Mouse (Mus musculus) neural tube, embryonic 12.5 days (tissue): ENCODE measurements around the gene Cul3. TPM values are rescaled to one million over a fixed set of nuclear protein-coding genes. Genes with fewer than 3 reads are reported as not detected.
A peak's percentile ranks its signal among the peaks of the same experiment; 100 is the strongest.

ENCODE experiments used
- ATAC-seq: fragments of 200-750 bp; cut with Nextera tagmentation; 2 replicates; pipeline ENCODE4 v1.8.0; 2017; ENCODE audit warnings: low read depth, mild to moderate bottlenecking, moderate TSS enrichment, moderate library complexity; ENCODE audit not compliant: low FRiP score
- H3K27ac ChIP-seq: fragments of 300-500 bp; sonication (generic); 2 replicates; pipeline ENCODE4 v1.5.1; 2016
- H3K27me3 ChIP-seq: fragments of 300-500 bp; sonication (generic); replicated peaks from 2 replicates; pipeline ENCODE4 v1.6.1; 2016; ENCODE audit warnings: mild to moderate bottlenecking
- H3K36me3 ChIP-seq: fragments of 300-500 bp; sonication (generic); 2 replicates; pipeline ENCODE4 v1.6.1; 2016; ENCODE audit warnings: mild to moderate bottlenecking
- H3K4me1 ChIP-seq: fragments of 300-500 bp; sonication (generic); 2 replicates; pipeline ENCODE4 v1.6.1; 2016
- H3K4me2 ChIP-seq: fragments of 300-500 bp; sonication (generic); replicated peaks from 2 replicates; pipeline ENCODE4 v1.6.1; 2016; ENCODE audit warnings: mild to moderate bottlenecking
- H3K4me3 ChIP-seq: fragments of 300-500 bp; sonication (generic); 2 replicates; pipeline ENCODE4 v1.5.1; 2016
- H3K9ac ChIP-seq: fragments of 300-500 bp; sonication (generic); 2 replicates; pipeline ENCODE4 v1.6.1; 2016; ENCODE audit warnings: mild to moderate bottlenecking
- H3K9me3 ChIP-seq: fragments of 300-500 bp; sonication (generic); 2 replicates; pipeline ENCODE4 v1.6.1; 2016; ENCODE audit warnings: mild to moderate bottlenecking
- WGBS: fragments of 180-500 bp; shearing (Covaris S2); methylation state at CpG from one replicate; pipeline ENCODE4 v1.1.7; 2016; 5-methylcytosine and 5-hydroxymethylcytosine counted together
- polyA plus RNA-seq: library from polyadenylated mRNA; unstranded; fragments of >200 nt; fragmentation: Nextera tagmentation; extraction: Ambion mirVana; gene quantifications from 2 replicates; pipeline ENCODE4 v1.2.1, GENCODE M21; 2016

The Cul3 gene
- polyA plus RNA-seq, 1 experiment from 2014 or later = 29.6 TPM

DNA sequence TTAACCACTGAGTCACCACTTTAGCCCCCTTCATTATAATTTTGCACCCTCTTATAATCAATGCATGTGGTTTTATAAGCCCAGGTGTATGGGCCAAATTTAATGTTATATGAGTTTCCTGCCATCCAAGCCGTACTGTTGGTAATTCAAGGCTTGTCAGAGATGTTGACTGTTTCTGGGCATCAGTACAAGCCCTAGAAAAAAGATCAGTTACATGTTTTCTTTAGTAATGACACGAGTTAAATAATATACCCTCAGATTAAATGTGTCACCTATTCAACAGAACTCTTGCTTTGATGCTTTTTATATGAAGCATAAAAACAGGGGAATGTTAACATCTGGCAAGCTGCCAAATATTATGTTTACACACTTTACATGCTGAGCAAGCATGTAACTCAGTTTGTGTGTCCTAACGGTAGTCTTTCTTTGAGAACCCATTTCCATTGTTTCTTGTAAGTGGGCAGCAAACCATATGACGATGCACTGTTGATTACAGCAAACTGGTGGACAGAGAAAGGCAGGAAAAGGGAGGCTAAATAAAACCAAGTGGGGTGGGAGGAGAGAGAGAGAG, 19.8 kb upstream of the Cul3 start:
- Histone ChIP-seq H3K4me3 (no peak overlapping the region), H3K4me2 (no peak overlapping the region), H3K9ac (no peak overlapping the region), H3K27ac (no peak overlapping the region), H3K4me1 (no peaks in the 10 kb centered on the region), H3K9me3 (no peaks in the 10 kb centered on the region), H3K27me3 (no peaks in the 10 kb centered on the region), H3K36me3 (no peaks in the 10 kb centered on the region)
- WGBS = 78% methylated on average over 4 of the region's 4 CpGs
- ATAC-seq = no peak

DNA sequence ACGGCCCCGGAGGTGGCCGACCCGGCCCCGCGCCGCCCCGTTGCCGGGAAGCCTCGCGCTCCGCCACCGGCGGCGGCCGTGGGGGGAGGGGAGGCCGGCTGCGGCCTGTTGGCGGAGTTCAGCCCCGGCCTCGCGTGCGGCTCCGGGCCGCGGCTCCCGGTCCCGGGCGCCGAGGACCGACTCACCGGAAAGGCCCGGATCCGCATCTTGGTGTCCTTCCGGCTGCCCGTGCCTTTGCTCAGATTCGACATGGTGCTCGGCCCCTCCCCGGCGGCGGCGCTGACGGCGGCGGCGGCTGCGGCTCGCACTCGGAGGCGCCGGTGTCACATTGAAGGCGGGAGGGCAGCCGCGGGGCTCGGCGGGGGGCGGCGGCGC, 232 bp downstream of the Cul3 start:
- Histone ChIP-seq H3K27ac (peak overlapping the region; percentile 98), H3K9ac (peak overlapping the region; percentile 98), H3K4me1 (peaks cover 10% of the 10 kb centered on the region), H3K9me3 (no peaks in the 10 kb centered on the region), H3K4me2 (peak overlapping the region; percentile 72), H3K36me3 (no peaks in the 10 kb centered on the region), H3K27me3 (no peaks in the 10 kb centered on the region), H3K4me3 (peak overlapping the region; percentile 98)
- 1% methylated on average over 50 of the region's 59 CpGs for WGBS
- ATAC-seq = peak; percentile 6

GRCm38 (mm10) chr1:80339425-80340021, 757 bp downstream of the Cul3 start:
- Histone ChIP-seq H3K9ac (peak overlapping the region; percentile 98), H3K4me3 (peak overlapping the region; percentile 98), H3K27me3 (no peaks in the 10 kb centered on the region), H3K27ac (peak overlapping the region; percentile 98), H3K4me1 (peaks cover 10% of the 10 kb centered on the region), H3K4me2 (peak overlapping the region; percentile 72), H3K9me3 (no peaks in the 10 kb centered on the region), H3K36me3 (no peaks in the 10 kb centered on the region)
- WGBS = under 1% methylated on average over 33 of the region's 33 CpGs
- peak; percentile 10; the same call in 1 of the 2 replicates for ATAC-seq

DNA sequence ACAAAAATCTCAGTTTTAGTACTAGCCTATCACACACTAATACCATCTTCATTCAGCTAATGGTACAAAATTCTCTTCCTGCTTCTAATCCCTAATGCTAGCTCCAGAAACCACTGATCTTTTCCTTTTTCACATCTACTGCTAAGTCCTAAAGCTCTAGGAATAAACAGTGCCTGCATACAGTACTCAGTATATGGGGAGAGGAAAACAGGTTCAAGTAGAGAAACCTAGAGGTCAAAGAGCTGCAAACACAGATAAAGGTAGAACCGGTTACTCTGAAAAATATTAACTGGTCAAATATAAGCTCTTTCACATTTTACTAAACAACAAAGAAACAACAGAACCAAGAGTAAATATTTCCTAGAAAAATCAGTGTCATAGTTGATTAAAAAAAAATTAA, 1.9 kb downstream of the Cul3 start:
- ATAC-seq = no peak
- Histone ChIP-seq H3K9me3 (no peaks in the 10 kb centered on the region), H3K9ac (no peak overlapping the region), H3K27ac (no peak overlapping the region), H3K36me3 (no peaks in the 10 kb centered on the region), H3K27me3 (no peaks in the 10 kb centered on the region), H3K4me1 (peaks cover 10% of the 10 kb centered on the region), H3K4me2 (peak overlapping the region; percentile 72), H3K4me3 (peak overlapping the region; percentile 18; the same call in 1 of the 2 replicates)
- 71% methylated on average over 1 of the region's 1 CpGs for WGBS

GRCm38 (mm10) chr1:80335726-80336368, 4.4 kb downstream of the Cul3 start:
- no peaks in the 10 kb centered on the region for H3K36me3 ChIP-seq
- no peak overlapping the region for H3K4me3 ChIP-seq
- H3K27ac ChIP-seq = no peak overlapping the region
- no peaks in the 10 kb centered on the region for H3K27me3 ChIP-seq
- no peak overlapping the region for H3K4me2 ChIP-seq
- peaks cover 10% of the 10 kb centered on the region for H3K4me1 ChIP-seq
- H3K9me3 ChIP-seq = no peaks in the 10 kb centered on the region
- ATAC-seq = no peak
- H3K9ac ChIP-seq = no peak overlapping the region
- WGBS = 96% methylated on average over 1 of the region's 1 CpGs

DNA sequence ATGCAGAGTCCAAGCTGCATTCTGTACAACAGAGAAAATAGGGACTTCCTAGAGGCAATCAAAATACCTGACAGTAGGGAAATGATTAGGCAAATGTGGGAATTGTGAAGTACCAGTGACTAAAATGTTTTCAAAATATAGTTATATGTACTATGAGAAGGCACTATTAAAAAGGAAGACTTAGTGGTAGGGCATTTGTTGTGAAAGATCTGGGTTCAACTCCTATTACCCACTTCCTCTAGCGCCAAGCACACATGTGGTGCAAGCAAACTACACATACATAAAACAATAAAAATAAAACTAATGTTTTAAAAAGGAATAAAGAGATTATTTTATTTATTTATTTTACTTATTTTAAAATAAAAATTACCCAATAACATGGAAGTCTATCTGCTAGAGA, 5.2 kb downstream of the Cul3 start:
- WGBS = 100% methylated on average over 1 of the region's 1 CpGs
- no peaks in the 10 kb centered on the region for H3K9me3 ChIP-seq
- H3K36me3 ChIP-seq = no peaks in the 10 kb centered on the region
- no peak overlapping the region for H3K27ac ChIP-seq
- ATAC-seq = no peak
- H3K9ac ChIP-seq = no peak overlapping the region
- H3K4me1 ChIP-seq = peaks cover 10% of the 10 kb centered on the region
- H3K27me3 ChIP-seq = no peaks in the 10 kb centered on the region
- no peak overlapping the region for H3K4me2 ChIP-seq
- no peak overlapping the region for H3K4me3 ChIP-seq

GRCm38 (mm10) chr1:80330970-80331369, 9.3 kb downstream of the Cul3 start:
- Histone ChIP-seq H3K4me1 (peaks cover 4% of the 10 kb centered on the region; the same call in 1 of the 2 replicates), H3K27me3 (no peaks in the 10 kb centered on the region), H3K27ac (no peak overlapping the region), H3K4me3 (no peak overlapping the region), H3K36me3 (no peaks in the 10 kb centered on the region), H3K9ac (no peak overlapping the region), H3K4me2 (no peak overlapping the region), H3K9me3 (no peaks in the 10 kb centered on the region)
- no peak for ATAC-seq
- WGBS = 76% methylated on average over 2 of the region's 2 CpGs

DNA sequence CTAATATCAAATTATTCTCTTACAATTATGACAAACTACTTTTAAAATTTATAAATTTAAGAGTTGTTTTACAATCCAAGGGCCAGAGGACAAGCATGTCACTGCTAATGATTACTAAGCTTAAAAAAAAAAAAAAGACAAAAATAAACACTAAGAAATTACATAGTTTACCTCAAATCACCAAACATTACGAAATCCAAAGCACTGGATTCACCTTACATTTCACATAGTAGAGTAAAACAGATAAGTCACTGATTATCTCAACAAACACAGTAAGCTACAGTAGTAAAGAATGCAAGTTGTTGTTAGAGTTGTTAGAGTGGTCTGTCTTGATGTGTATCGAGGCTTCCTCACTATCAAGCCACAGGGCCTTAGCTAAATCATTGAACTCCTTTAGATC, 14.5 kb downstream of the Cul3 start:
- H3K4me1 ChIP-seq = no peaks in the 10 kb centered on the region
- no peak overlapping the region for H3K27ac ChIP-seq
- 90% methylated on average over 2 of the region's 2 CpGs for WGBS
- H3K9ac ChIP-seq = no peak overlapping the region
- no peak overlapping the region for H3K4me2 ChIP-seq
- H3K27me3 ChIP-seq = no peaks in the 10 kb centered on the region
- H3K9me3 ChIP-seq = no peaks in the 10 kb centered on the region
- H3K36me3 ChIP-seq = no peaks in the 10 kb centered on the region
- no peak overlapping the region for H3K4me3 ChIP-seq
- ATAC-seq = no peak

DNA sequence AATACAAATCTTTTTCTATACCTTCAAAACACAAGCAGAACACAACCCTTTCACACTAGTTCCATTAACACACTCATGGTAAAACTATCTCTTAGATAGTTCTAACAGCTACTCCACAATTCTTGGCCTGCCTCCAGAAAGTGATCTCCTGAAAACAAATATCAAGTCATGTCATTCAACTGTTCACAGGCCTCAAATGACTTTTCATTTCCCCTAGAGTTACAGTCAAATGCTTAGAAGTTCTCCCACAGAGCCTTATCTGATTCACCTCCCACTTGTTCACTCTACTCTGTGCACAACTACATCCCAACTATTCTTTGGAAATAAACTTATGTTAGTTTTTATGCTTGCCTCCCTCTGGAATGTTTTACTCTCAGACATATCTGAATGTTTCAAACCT, 15.9 kb downstream of the Cul3 start:
- Histone ChIP-seq H3K27me3 (no peaks in the 10 kb centered on the region), H3K4me3 (no peak overlapping the region), H3K4me2 (no peak overlapping the region), H3K4me1 (no peaks in the 10 kb centered on the region), H3K9me3 (no peaks in the 10 kb centered on the region), H3K36me3 (no peaks in the 10 kb centered on the region), H3K27ac (no peak overlapping the region), H3K9ac (no peak overlapping the region)
- ATAC-seq = no peak

GRCm38 (mm10) chr1:80315533-80316045, 24.7 kb downstream of the Cul3 start:
- Histone ChIP-seq H3K9ac (no peak overlapping the region), H3K9me3 (no peaks in the 10 kb centered on the region), H3K4me2 (no peak overlapping the region), H3K4me1 (no peaks in the 10 kb centered on the region), H3K4me3 (no peak overlapping the region), H3K27me3 (no peaks in the 10 kb centered on the region), H3K36me3 (no peaks in the 10 kb centered on the region), H3K27ac (no peak overlapping the region)
- no peak for ATAC-seq
- whole genome bisulfite sequencing = 91% methylated on average over 3 of the region's 3 CpGs

GRCm38 (mm10) chr1:80293307-80293706, 47.0 kb downstream of the Cul3 start:
- no peaks in the 10 kb centered on the region for H3K36me3 ChIP-seq
- no peak overlapping the region for H3K27ac ChIP-seq

GRCm38 (mm10) chr1:80278731-80279130, 61.5 kb downstream of the Cul3 start:
- H3K27ac ChIP-seq = no peak overlapping the region
- no peaks in the 10 kb centered on the region for H3K4me1 ChIP-seq
- H3K4me3 ChIP-seq = no peak overlapping the region
- 97% methylated on average over 1 of the region's 1 CpGs for WGBS
- peaks cover 25% of the 10 kb centered on the region for H3K36me3 ChIP-seq
- H3K9ac ChIP-seq = no peak overlapping the region
- H3K9me3 ChIP-seq = no peaks in the 10 kb centered on the region
- ATAC-seq = no peak
- H3K4me2 ChIP-seq = no peak overlapping the region
- no peaks in the 10 kb centered on the region for H3K27me3 ChIP-seq

More at GRCm38 (mm10) chr1:80293307-80293706, 47.0 kb downstream of the Cul3 start:
- H3K4me3 ChIP-seq = no peak overlapping the region
- ATAC-seq = no peak
- H3K9me3 ChIP-seq = no peaks in the 10 kb centered on the region
- H3K27me3 ChIP-seq = no peaks in the 10 kb centered on the region
- H3K4me2 ChIP-seq = no peak overlapping the region
- H3K9ac ChIP-seq = no peak overlapping the region
- WGBS = 82% methylated on average over 4 of the region's 4 CpGs
- no peaks in the 10 kb centered on the region for H3K4me1 ChIP-seq
